Mouse (Mus musculus) intestine, embryonic 14.5 days (tissue): ENCODE measurements around the gene Atp2b4. TPM values are rescaled to one million over a fixed set of nuclear protein-coding genes. Genes with fewer than 3 reads are reported as not detected.

Experiments
- ATAC-seq: fragments of 200-750 bp; cut with Nextera tagmentation; replicated peaks from 2 replicates; pipeline ENCODE4 v1.8.0; 2017; ENCODE audit warnings: low read depth, moderate number of reproducible peaks, moderate TSS enrichment, moderate library complexity; ENCODE audit not compliant: low FRiP score, low TSS enrichment
- DNase-seq: peaks from one replicate; pipeline ENCODE4 v3.0.0-alpha.2; 2018; ENCODE audit warnings: low spot score
- H3K27ac ChIP-seq: fragments of 300-500 bp; sonication (generic); 2 replicates; pipeline ENCODE4 v1.5.1; 2014; ENCODE audit warnings: low read depth, mild to moderate bottlenecking, control low read depth
- H3K27me3 ChIP-seq: fragments of 300-500 bp; sonication (generic); replicated peaks from 2 replicates; pipeline ENCODE4 v1.6.1; 2014; ENCODE audit warnings: low read length, control low read depth; ENCODE audit not compliant: control insufficient read depth, insufficient read depth
- H3K36me3 ChIP-seq: fragments of 300-500 bp; sonication (generic); 2 replicates; pipeline ENCODE4 v1.6.1; 2014; ENCODE audit warnings: low read length, control low read depth; ENCODE audit not compliant: control insufficient read depth, insufficient read depth
- H3K4me1 ChIP-seq: fragments of 300-500 bp; sonication (generic); replicated peaks from 2 replicates; pipeline ENCODE4 v1.6.1; 2014; ENCODE audit warnings: low read length, control low read depth, mixed read lengths; ENCODE audit not compliant: control insufficient read depth, insufficient read depth
- H3K4me2 ChIP-seq: fragments of 300-500 bp; sonication (generic); 2 replicates; pipeline ENCODE4 v1.6.1; 2014; ENCODE audit warnings: low read length
- H3K4me3 ChIP-seq: fragments of 300-500 bp; sonication (generic); 2 replicates; pipeline ENCODE4 v1.5.1; 2014; ENCODE audit warnings: low read depth, low read length, control low read depth, mixed read lengths
- H3K9ac ChIP-seq: fragments of 300-500 bp; sonication (generic); 2 replicates; pipeline ENCODE4 v1.6.1; 2014; ENCODE audit warnings: mild to moderate bottlenecking, low read length
- H3K9me3 ChIP-seq: fragments of 300-500 bp; sonication (generic); 2 replicates; pipeline ENCODE4 v1.6.1; 2016; ENCODE audit warnings: low read length, control low read depth; ENCODE audit not compliant: control insufficient read depth
- WGBS: fragments of 180-500 bp; shearing (Covaris S2); extraction: QIAGEN DNeasy Blood & Tissue Kit; methylation state at CpG from one replicate; pipeline ENCODE4 v1.1.7; 2014; 5-methylcytosine and 5-hydroxymethylcytosine counted together
- polyA plus RNA-seq: library from polyadenylated mRNA; unstranded; fragments of >200 nt; fragmentation: Nextera tagmentation; extraction: Ambion mirVana; gene quantifications from 2 replicates; pipeline ENCODE4 v1.2.1, GENCODE M21; 2014

Gene Atp2b4
- polyA plus RNA-seq, 1 experiment from 2014 or later: 32.3 TPM

- 49% methylated on average over 11 of the region's 11 CpGs for WGBS
- Histone ChIP-seq H3K27me3 (no peaks in the 10 kb centered on the region), H3K4me3 (no peak overlapping the region), H3K4me2 (no peak overlapping the region), H3K9me3 (no peaks in the 10 kb centered on the region), H3K4me1 (peaks cover 5% of the 10 kb centered on the region), H3K36me3 (peaks cover 51% of the 10 kb centered on the region), H3K9ac (no peak overlapping the region), H3K27ac (no peak overlapping the region)
- DNase-seq (no peak), ATAC-seq (no peak)
Observed at GRCm38 (mm10) chr1:133732814-133733213, 68.0 kb downstream of the Atp2b4 start.

GRCm38 (mm10) chr1:133728339-133728738, 72.5 kb downstream of the Atp2b4 start:
- H3K9me3 ChIP-seq: no peaks in the 10 kb centered on the region
- no peak for ATAC-seq
- H3K4me3 ChIP-seq: no peak overlapping the region

GRCm38 (mm10) chr1:133720342-133720741, 80.5 kb downstream of the Atp2b4 start:
- Histone ChIP-seq H3K36me3 (peaks cover 34% of the 10 kb centered on the region), H3K27ac (no peak overlapping the region), H3K9ac (no peak overlapping the region), H3K27me3 (no peaks in the 10 kb centered on the region), H3K9me3 (no peaks in the 10 kb centered on the region), H3K4me2 (no peak overlapping the region), H3K4me3 (no peak overlapping the region), H3K4me1 (no peaks in the 10 kb centered on the region)
- ATAC-seq (no peak), DNase-seq (no peak)
- 83% methylated on average over 7 of the region's 7 CpGs for WGBS

More at GRCm38 (mm10) chr1:133728339-133728738, 72.5 kb downstream of the Atp2b4 start:
- 77% methylated on average over 7 of the region's 7 CpGs for WGBS
- Histone ChIP-seq H3K27ac (no peak overlapping the region), H3K27me3 (no peaks in the 10 kb centered on the region), H3K4me1 (no peaks in the 10 kb centered on the region; the same call in 1 of the 2 replicates), H3K9ac (no peak overlapping the region), H3K36me3 (peaks cover 64% of the 10 kb centered on the region), H3K4me2 (no peak overlapping the region)
- DNase-seq: no peak

GRCm38 (mm10) chr1:133718786-133719185, 82.1 kb downstream of the Atp2b4 start:
- ATAC-seq: no peak
- DNase-seq: no peak
- H3K36me3 ChIP-seq: peaks cover 36% of the 10 kb centered on the region
- H3K27ac ChIP-seq: no peak overlapping the region
- no peak overlapping the region for H3K9ac ChIP-seq
- no peaks in the 10 kb centered on the region for H3K9me3 ChIP-seq
- no peaks in the 10 kb centered on the region for H3K4me1 ChIP-seq
- 92% methylated on average over 8 of the region's 8 CpGs for WGBS
- H3K27me3 ChIP-seq: no peaks in the 10 kb centered on the region
- H3K4me2 ChIP-seq: no peak overlapping the region
- no peak overlapping the region for H3K4me3 ChIP-seq

- peaks cover 36% of the 10 kb centered on the region for H3K36me3 ChIP-seq
- no peak overlapping the region for H3K27ac ChIP-seq
- 66% methylated on average over 3 of the region's 3 CpGs for WGBS
- no peak overlapping the region for H3K4me2 ChIP-seq
- H3K9me3 ChIP-seq: no peaks in the 10 kb centered on the region
- H3K4me3 ChIP-seq: no peak overlapping the region
- no peak overlapping the region for H3K9ac ChIP-seq
- ATAC-seq: no peak
- H3K27me3 ChIP-seq: no peaks in the 10 kb centered on the region
- H3K4me1 ChIP-seq: no peaks in the 10 kb centered on the region
- DNase-seq: no peak
Observed at GRCm38 (mm10) chr1:133718296-133718695, 82.5 kb downstream of the Atp2b4 start.

GRCm38 (mm10) chr1:133716464-133716863, 84.4 kb downstream of the Atp2b4 start:
- H3K4me3 ChIP-seq: no peak overlapping the region
- peaks cover 40% of the 10 kb centered on the region for H3K36me3 ChIP-seq
- no peak overlapping the region for H3K9ac ChIP-seq
- H3K9me3 ChIP-seq: no peaks in the 10 kb centered on the region
- ATAC-seq: no peak
- DNase-seq: peak; percentile 65
- H3K27ac ChIP-seq: no peak overlapping the region
- 21% methylated on average over 7 of the region's 7 CpGs for whole genome bisulfite sequencing
- H3K27me3 ChIP-seq: no peaks in the 10 kb centered on the region
- H3K4me2 ChIP-seq: no peak overlapping the region
- peaks cover 9% of the 10 kb centered on the region for H3K4me1 ChIP-seq

GRCm38 (mm10) chr1:133715191-133715590, 85.7 kb downstream of the Atp2b4 start:
- Histone ChIP-seq H3K4me3 (no peak overlapping the region), H3K4me1 (peaks cover 9% of the 10 kb centered on the region), H3K9ac (no peak overlapping the region), H3K9me3 (no peaks in the 10 kb centered on the region), H3K27ac (no peak overlapping the region), H3K4me2 (no peak overlapping the region), H3K27me3 (no peaks in the 10 kb centered on the region), H3K36me3 (peaks cover 40% of the 10 kb centered on the region)
- 69% methylated on average over 1 of the region's 1 CpGs for WGBS
- DNase-seq (no peak), ATAC-seq (no peak)

- no peaks in the 10 kb centered on the region for H3K9me3 ChIP-seq
- no peak for ATAC-seq
Observed at GRCm38 (mm10) chr1:133713009-133713370, 87.9 kb downstream of the Atp2b4 start.

GRCm38 (mm10) chr1:133712288-133713008, 88.4 kb downstream of the Atp2b4 start:
- H3K4me2 ChIP-seq: no peak overlapping the region
- no peaks in the 10 kb centered on the region for H3K9me3 ChIP-seq
- WGBS: 36% methylated on average over 12 of the region's 12 CpGs
- no peak overlapping the region for H3K9ac ChIP-seq
- H3K4me3 ChIP-seq: no peak overlapping the region
- DNase-seq (no peak), ATAC-seq (no peak)
- peaks cover 42% of the 10 kb centered on the region; the same call in 1 of the 2 replicates for H3K36me3 ChIP-seq
- H3K27ac ChIP-seq: no peak overlapping the region
- H3K4me1 ChIP-seq: peaks cover 9% of the 10 kb centered on the region
- no peaks in the 10 kb centered on the region for H3K27me3 ChIP-seq

More at GRCm38 (mm10) chr1:133713009-133713370, 87.9 kb downstream of the Atp2b4 start:
- DNase-seq: no peak
- Histone ChIP-seq H3K4me2 (no peak overlapping the region), H3K4me1 (peaks cover 9% of the 10 kb centered on the region), H3K4me3 (no peak overlapping the region), H3K9ac (no peak overlapping the region), H3K27me3 (no peaks in the 10 kb centered on the region), H3K27ac (no peak overlapping the region), H3K36me3 (peaks cover 41% of the 10 kb centered on the region)
- WGBS: 45% methylated on average over 2 of the region's 2 CpGs
